In the genomic region with DNA sequence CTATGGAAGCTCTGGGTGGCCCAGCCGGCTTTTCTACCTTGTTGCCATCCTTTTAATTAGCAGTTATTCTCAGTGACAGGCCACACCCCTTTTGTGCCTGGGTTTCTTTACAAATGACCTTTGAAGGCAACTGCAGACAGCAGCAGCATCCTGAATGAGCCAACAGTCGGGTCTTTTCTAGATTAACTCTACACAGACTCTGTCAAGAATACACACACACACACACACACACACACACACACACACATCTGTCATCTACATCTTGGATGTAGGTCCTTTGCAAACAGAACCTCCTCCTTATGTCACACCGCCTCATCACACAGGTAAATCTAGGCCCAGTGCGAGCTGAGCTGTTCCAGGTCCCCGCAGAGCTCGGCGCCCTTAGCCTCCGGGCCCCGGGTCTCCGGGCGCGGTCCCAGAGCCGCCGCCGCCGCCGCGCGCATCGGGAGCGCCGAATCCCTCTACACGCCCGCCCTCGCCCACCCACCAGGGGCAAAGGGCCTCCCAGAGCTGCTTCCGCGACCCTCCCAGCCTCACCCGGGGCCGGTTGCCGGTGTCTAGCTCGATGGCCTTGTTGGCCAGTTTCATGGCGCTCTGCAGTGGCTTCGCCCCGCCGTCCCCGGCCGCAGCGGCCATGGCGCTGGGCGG, we compare ENCODE assay signal across 8 mouse cellular contexts. TPM values are rescaled to one million over a fixed set of nuclear protein-coding genes. Genes with fewer than 3 reads are reported as not detected.
DNase-seq lines count a peak whose midpoint lies in the region; ATAC-seq and TF ChIP-seq lines count a peak whose summit lies in the region.

No protein-coding gene starts in this region.

- H3K79me2 ChIP-seq in liver, adult 2 months (ENCODE audit: control insufficient read depth, insufficient read depth, low read length) = peaks cover 22% of the 10 kb centered on the region; the same call in 1 of the 2 replicates

- TF ChIP-seq POLR2A in liver, adult 2 months (IDR thresholded peaks at IDR 0.05; ENCODE audit: extremely low read depth, insufficient read depth, low read length) = no peak
- no peak for TF ChIP-seq POLR2A in bone marrow, adult 2 months (IDR thresholded peaks at IDR 0.05; ENCODE audit: borderline replicate concordance, control insufficient read depth, low read depth, low read length)

- H3K9me3 ChIP-seq in forebrain, postnatal 0 days (ENCODE audit: low read length) = no peaks in the 10 kb centered on the region
- no peaks in the 10 kb centered on the region for H3K9me3 ChIP-seq in liver, embryonic 13.5 days (replicated peaks)

- H3K9ac ChIP-seq in liver, adult 2 months (ENCODE audit: low read depth, low read length) = peak overlapping the region; percentile 99
- H3K9ac ChIP-seq in forebrain, postnatal 0 days = peak overlapping the region; percentile 85
- H3K9ac ChIP-seq in liver, embryonic 13.5 days = peak overlapping the region; percentile 97

- H3K27me3 ChIP-seq in liver, adult 2 months (ENCODE audit: control insufficient read depth, insufficient read depth, low read length) = no peaks in the 10 kb centered on the region
- no peaks in the 10 kb centered on the region for H3K27me3 ChIP-seq in forebrain, postnatal 0 days (ENCODE audit: insufficient read depth, low read length)
- H3K27me3 ChIP-seq in liver, embryonic 13.5 days = no peaks in the 10 kb centered on the region

- under 1% methylated on average over 40 of the region's 40 CpGs for WGBS in liver, adult 2 months
- under 1% methylated on average over 39 of the region's 40 CpGs for WGBS in bone marrow, adult 2 months
- WGBS in forebrain, postnatal 0 days = under 1% methylated on average over 40 of the region's 40 CpGs
- WGBS in liver, embryonic 13.5 days (ENCODE audit: insufficient replicate concordance) = 1% methylated on average over 31 of the region's 40 CpGs

- H3K36me3 ChIP-seq in liver, adult 2 months (ENCODE audit: control insufficient read depth, insufficient read depth, low read length) = peaks cover 19% of the 10 kb centered on the region
- H3K36me3 ChIP-seq in forebrain, postnatal 0 days (ENCODE audit: insufficient read depth) = peaks cover 50% of the 10 kb centered on the region
- peaks cover 54% of the 10 kb centered on the region for H3K36me3 ChIP-seq in liver, embryonic 13.5 days

- peak overlapping the region; percentile 89 for H3K27ac ChIP-seq in liver, adult 2 months (replicated peaks; ENCODE audit: insufficient read depth, low read depth, low read length)
- H3K27ac ChIP-seq in bone marrow, adult 2 months (ENCODE audit: control insufficient read depth, insufficient read depth, low read depth, low read length, poor library complexity) = peak overlapping the region; percentile 81
- peak overlapping the region; percentile 84 for H3K27ac ChIP-seq in forebrain, postnatal 0 days (ENCODE audit: low read depth, low read length)
- peak overlapping the region; percentile 84 for H3K27ac ChIP-seq in liver, embryonic 13.5 days

- DNase-seq in liver, adult 2 months (ENCODE audit: extremely low read depth, low read depth, low spot score) = peak; percentile 49
- DNase-seq in liver = no peak
- DNase-seq in forebrain, postnatal 0 days = no peak
- DNase-seq in liver, embryonic 13.5 days = no peak
- no peak for DNase-seq in ovary, adult 18-20 months (ENCODE audit: low spot score)
- DNase-seq in adrenal gland, postnatal 36 days = no peak

- peaks cover 10% of the 10 kb centered on the region for H3K4me1 ChIP-seq in liver, adult 2 months (ENCODE audit: control insufficient read depth, insufficient read depth, low read length)
- peaks cover 1% of the 10 kb centered on the region; the same call in 1 of the 2 replicates for H3K4me1 ChIP-seq in bone marrow, adult 2 months (ENCODE audit: control insufficient read depth, insufficient read depth, low read length)
- peaks cover 10% of the 10 kb centered on the region for H3K4me1 ChIP-seq in forebrain, postnatal 0 days (ENCODE audit: insufficient read depth)
- H3K4me1 ChIP-seq in liver, embryonic 13.5 days (replicated peaks) = peaks cover 28% of the 10 kb centered on the region

- peak overlapping the region; percentile 88 for H3K4me2 ChIP-seq in forebrain, postnatal 0 days (ENCODE audit: low read depth)
- peak overlapping the region; percentile 96 for H3K4me2 ChIP-seq in liver, embryonic 13.5 days

- TF ChIP-seq CTCF in liver, adult 2 months (IDR thresholded peaks at IDR 0.05; ENCODE audit: low read depth, low read length) = no peak
- TF ChIP-seq CTCF in bone marrow, adult 2 months (IDR thresholded peaks at IDR 0.05; ENCODE audit: control insufficient read depth, insufficient read depth, low read length) = no peak
- TF ChIP-seq CTCF in forebrain, postnatal 0 days (IDR thresholded peaks at IDR 0.05; ENCODE audit: low read depth) = no peak

- peak overlapping the region; percentile 99 for H3K4me3 ChIP-seq in liver, adult 2 months (ENCODE audit: insufficient read depth, low read depth, low read length)
- peak overlapping the region; percentile 94 for H3K4me3 ChIP-seq in bone marrow, adult 2 months (replicated peaks; ENCODE audit: control insufficient read depth, low read depth, low read length)
- peak overlapping the region; percentile 95 for H3K4me3 ChIP-seq in forebrain, postnatal 0 days (ENCODE audit: low read depth, low read length)
- H3K4me3 ChIP-seq in liver, embryonic 13.5 days (replicated peaks) = peak overlapping the region; percentile 97

- peak; percentile 62 for ATAC-seq in forebrain, postnatal 0 days
- peak; percentile 43 for ATAC-seq in liver, embryonic 13.5 days (ENCODE audit: low read depth)
- no peak for ATAC-seq in megakaryocyte progenitor cell, adult 5-6 weeks (replicated peaks; ENCODE audit: poor library complexity)

RNA-seq across cellular contexts. Expression of gene Zfp276, which starts 0.4 kb away (rescaled TPM):
- 21.3 and 26.3 TPM in 2 replicates for total RNA-seq in liver, adult 2 months (2014; rRNA removed)
- polyA plus RNA-seq in liver, adult 2 months (2012; rRNA removed) = 17.7 and 24.5 TPM in 2 replicates
- polyA plus RNA-seq in bone marrow, adult 2 months (2011; ENCODE audit: insufficient read depth, insufficient read length, low replicate concordance, missing spikeins) = 10.9 and 29.2 TPM in 2 replicates
- 31.9 and 37.3 TPM in 2 replicates for total RNA-seq in forebrain, postnatal 0 days (2014; rRNA removed)
- 10.1 and 14.8 TPM in 2 replicates for polyA plus RNA-seq in forebrain, postnatal 0 days (2015; fragmentation: Nextera tagmentation; extraction: Ambion mirVana)
- 6.3 and 7.1 TPM in 2 replicates for polyA plus RNA-seq in liver, embryonic 13.5 days (2015; fragmentation: Nextera tagmentation; extraction: Ambion mirVana)
- total RNA-seq in megakaryocyte progenitor cell, adult 5-6 weeks (2015) = 6.8 and 8.8 TPM in 2 replicates
- 5.8 and 13.2 TPM in 2 replicates for total RNA-seq in megakaryocyte progenitor cell, adult 5-6 weeks (2017)
- total RNA-seq in adrenal gland, postnatal 36 days (2021) = 10 to 100 TPM; 19.4 to 27.9 TPM

RNA-seq across cellular contexts. Expression of gene Vps9d1, which starts 0.6 kb away (rescaled TPM):
- 5.6 and 6.6 TPM in 2 replicates for total RNA-seq in liver, adult 2 months (2014; rRNA removed)
- 40.9 and 48.8 TPM in 2 replicates for polyA plus RNA-seq in liver, adult 2 months (2012; rRNA removed)
- 12.4 and 30.1 TPM in 2 replicates for polyA plus RNA-seq in bone marrow, adult 2 months (2011; ENCODE audit: insufficient read depth, insufficient read length, low replicate concordance, missing spikeins)
- 54.4 and 94.6 TPM in 2 replicates for total RNA-seq in forebrain, postnatal 0 days (2014; rRNA removed)
- polyA plus RNA-seq in forebrain, postnatal 0 days (2015; fragmentation: Nextera tagmentation; extraction: Ambion mirVana) = 44.8 and 54.3 TPM in 2 replicates
- polyA plus RNA-seq in liver, embryonic 13.5 days (2015; fragmentation: Nextera tagmentation; extraction: Ambion mirVana) = 4.0 and 4.4 TPM in 2 replicates
- total RNA-seq in megakaryocyte progenitor cell, adult 5-6 weeks (2015) = 7.6 and 10.2 TPM in 2 replicates
- total RNA-seq in megakaryocyte progenitor cell, adult 5-6 weeks (2017) = 10.3 and 16.2 TPM in 2 replicates
- total RNA-seq in adrenal gland, postnatal 36 days (2021) = 10 to 100 TPM; 21.1 to 28.1 TPM

RNA-seq across cellular contexts. Expression of gene Spata2l, which starts 17.5 kb away (rescaled TPM):
- total RNA-seq in liver, adult 2 months (2014; rRNA removed) = 16.8 and 18.1 TPM in 2 replicates
- 27.3 and 41.2 TPM in 2 replicates for polyA plus RNA-seq in liver, adult 2 months (2012; rRNA removed)
- 2.8 TPM in 1 of 2 replicates, not detected in the other for polyA plus RNA-seq in bone marrow, adult 2 months (2011; ENCODE audit: insufficient read depth, insufficient read length, low replicate concordance, missing spikeins)
- 10.2 and 12.2 TPM in 2 replicates for total RNA-seq in forebrain, postnatal 0 days (2014; rRNA removed)
- 11.3 and 14.8 TPM in 2 replicates for polyA plus RNA-seq in forebrain, postnatal 0 days (2015; fragmentation: Nextera tagmentation; extraction: Ambion mirVana)
- 1.2 TPM in 2 replicates for polyA plus RNA-seq in liver, embryonic 13.5 days (2015; fragmentation: Nextera tagmentation; extraction: Ambion mirVana)
- total RNA-seq in megakaryocyte progenitor cell, adult 5-6 weeks (2015) = 1.7 and 2.1 TPM in 2 replicates
- 1.2 and 1.7 TPM in 2 replicates for total RNA-seq in megakaryocyte progenitor cell, adult 5-6 weeks (2017)
- total RNA-seq in adrenal gland, postnatal 36 days (2021) = 10 to 100 TPM; 16.8 to 21.4 TPM

RNA-seq across cellular contexts. Expression of gene Cdk10, which starts 28.9 kb away (rescaled TPM):
- total RNA-seq in liver, adult 2 months (2014; rRNA removed) = 16.9 and 18.2 TPM in 2 replicates
- polyA plus RNA-seq in liver, adult 2 months (2012; rRNA removed) = 29.8 and 45.1 TPM in 2 replicates
- polyA plus RNA-seq in bone marrow, adult 2 months (2011; ENCODE audit: insufficient read depth, insufficient read length, low replicate concordance, missing spikeins) = 32.1 and 71.7 TPM in 2 replicates
- 71.7 and 93.2 TPM in 2 replicates for total RNA-seq in forebrain, postnatal 0 days (2014; rRNA removed)
- polyA plus RNA-seq in forebrain, postnatal 0 days (2015; fragmentation: Nextera tagmentation; extraction: Ambion mirVana) = 48.7 and 54.3 TPM in 2 replicates
- polyA plus RNA-seq in liver, embryonic 13.5 days (2015; fragmentation: Nextera tagmentation; extraction: Ambion mirVana) = 11.8 and 12.0 TPM in 2 replicates
- total RNA-seq in megakaryocyte progenitor cell, adult 5-6 weeks (2015) = 16.1 and 17.1 TPM in 2 replicates
- total RNA-seq in megakaryocyte progenitor cell, adult 5-6 weeks (2017) = 34.9 and 38.6 TPM in 2 replicates
- 10 to 100 TPM; 49.0 to 58.6 TPM for total RNA-seq in adrenal gland, postnatal 36 days (2021)

RNA-seq across cellular contexts. Expression of gene Spata33, which starts 40.9 kb away (rescaled TPM):
- 0.28 and 0.34 TPM in 2 replicates for total RNA-seq in liver, adult 2 months (2014; rRNA removed)
- polyA plus RNA-seq in liver, adult 2 months (2012; rRNA removed) = 0.13 and 0.61 TPM in 2 replicates
- 0.62 TPM in 1 of 2 replicates, not detected in the other for polyA plus RNA-seq in bone marrow, adult 2 months (2011; ENCODE audit: insufficient read depth, insufficient read length, low replicate concordance, missing spikeins)
- total RNA-seq in forebrain, postnatal 0 days (2014; rRNA removed) = 6.3 and 7.8 TPM in 2 replicates
- 7.6 and 8.2 TPM in 2 replicates for polyA plus RNA-seq in forebrain, postnatal 0 days (2015; fragmentation: Nextera tagmentation; extraction: Ambion mirVana)
- 0.37 and 0.43 TPM in 2 replicates for polyA plus RNA-seq in liver, embryonic 13.5 days (2015; fragmentation: Nextera tagmentation; extraction: Ambion mirVana)
- 0.37 and 0.51 TPM in 2 replicates for total RNA-seq in megakaryocyte progenitor cell, adult 5-6 weeks (2015)
- total RNA-seq in megakaryocyte progenitor cell, adult 5-6 weeks (2017) = 1.9 and 5.0 TPM in 2 replicates
- 1 to 10 TPM; 2.9 to 3.7 TPM for total RNA-seq in adrenal gland, postnatal 36 days (2021)
